Mouse (Mus musculus) left cerebral cortex, postnatal 10 days (tissue): Measurements from ENCODE around the gene Golt1a. TPM values are rescaled to one million over a fixed set of nuclear protein-coding genes. Genes with fewer than 3 reads are reported as not detected.
A peak's percentile ranks its signal among the peaks of the same experiment; 100 is the strongest.

Source experiments
- DNase-seq, 2 experiments: peaks; one replicate each; pipeline ENCODE4 v3.0.0; 2021 to 2022; ENCODE audit warnings: low spot score in 2 of 2, mixed read lengths in 1 of 2; ENCODE audit errors: extremely low spot score in 1 of 2
- intact Hi-C: fragments of 180-260 bp; cut with DNase I; formaldehyde crosslinking; loops from one replicate; pipeline ENCODE4 v1.15.1; 2025
- total RNA-seq, 2 experiments: library from RNA; stranded (reverse); gene quantifications; 2 replicates each; pipeline ENCODE4 v1.2.3; 2021

Gene Golt1a
- total RNA-seq, 2 experiments from 2014 or later, result 0.39 TPM; not detected in 1

DNA sequence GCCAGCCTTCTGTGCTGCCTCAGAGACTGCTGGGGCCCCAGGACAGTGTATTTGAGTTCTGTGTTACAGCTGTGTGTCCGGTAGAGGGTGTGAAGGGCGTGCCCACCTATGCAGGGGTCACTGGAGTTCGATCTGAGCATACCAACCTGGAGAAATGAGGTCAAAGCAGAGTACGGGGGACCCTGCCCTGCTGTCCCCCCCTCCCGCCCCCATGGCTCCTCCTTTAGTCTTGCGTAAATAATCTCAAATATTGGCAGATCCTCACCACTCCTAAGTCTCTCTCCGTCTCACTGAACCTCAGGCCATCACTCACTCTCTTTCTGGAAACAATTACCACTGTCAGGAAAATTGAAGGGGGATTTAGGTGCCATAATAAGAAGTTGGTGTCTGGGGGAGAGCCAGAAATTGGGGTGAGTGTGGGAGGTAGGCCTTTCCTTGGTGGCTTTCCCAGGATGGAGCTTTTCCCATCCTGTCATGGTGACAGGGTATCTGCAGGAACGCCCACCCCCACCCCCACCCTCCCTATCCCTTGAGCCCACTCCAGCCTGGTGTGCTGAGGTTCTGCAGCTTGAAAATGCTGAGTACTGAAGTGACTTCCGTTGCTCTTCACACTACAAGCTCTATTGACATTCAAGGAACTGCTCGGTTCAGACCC, 57.5 kb downstream of the Golt1a start:
- intact Hi-C loops, result no loop called here
- DNase-seq, result no peak

DNA sequence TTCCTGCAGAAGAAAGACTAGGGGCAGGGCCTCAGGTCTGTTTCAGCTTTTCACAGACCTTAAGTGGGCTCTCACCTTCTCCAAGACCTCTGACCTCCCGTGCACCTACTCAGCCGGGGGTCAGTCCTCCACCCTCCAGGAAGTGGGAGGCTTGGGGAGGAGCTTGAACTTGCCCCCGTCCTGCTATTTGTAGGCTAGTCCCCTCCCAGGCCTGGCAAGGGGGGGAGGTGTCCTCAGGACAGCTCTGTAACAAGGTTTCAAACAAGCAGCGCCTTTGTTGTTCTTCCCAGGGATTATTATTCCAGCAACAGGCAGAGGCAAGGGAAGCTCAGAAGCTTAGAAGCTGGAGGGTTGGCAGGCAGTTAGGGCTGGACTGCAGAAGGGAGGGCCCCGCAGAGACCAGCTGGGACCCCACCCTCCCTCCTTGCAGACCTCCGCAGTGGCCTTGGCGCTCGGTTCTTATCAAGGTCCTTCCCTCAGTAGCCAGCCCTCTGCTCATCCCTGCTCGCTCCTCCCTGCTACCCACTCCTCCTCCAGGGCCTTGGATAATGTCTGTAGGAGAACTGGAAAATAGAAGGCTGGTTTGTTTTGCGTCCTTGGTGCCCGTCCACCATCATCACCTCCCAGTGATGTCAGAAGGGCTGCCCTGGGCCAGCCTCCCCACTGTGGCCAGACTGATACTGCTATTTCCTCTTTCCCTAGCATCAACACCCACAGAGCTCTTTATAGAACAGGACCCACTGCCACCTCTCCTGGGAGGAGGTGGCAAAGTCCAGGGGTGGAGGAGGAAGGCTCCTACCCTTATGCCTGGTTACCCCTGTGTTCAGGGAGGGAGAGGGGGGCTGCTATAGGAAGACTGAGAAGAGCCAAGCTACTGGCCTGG, 58.2 kb downstream of the Golt1a start:
- intact Hi-C loops, result no loop called here
- peak; percentile 24 to 76 for DNase-seq

GRCm38 (mm10) chr1:133368644-133369043, 59.0 kb downstream of the Golt1a start:
- intact Hi-C loops, result no loop called here
- DNase-seq, result no peak

- intact Hi-C loops, result no loop called here
- DNase-seq, result no peak
Observed at GRCm38 (mm10) chr1:133370352-133370751, 60.8 kb downstream of the Golt1a start.

- DNase-seq, result no peak
- intact Hi-C loops, result no loop called here
Observed at GRCm38 (mm10) chr1:133371431-133371830, 61.8 kb downstream of the Golt1a start.

- intact Hi-C loops, result no loop called here
Observed at GRCm38 (mm10) chr1:133372113-133372512, 62.5 kb downstream of the Golt1a start.

More at GRCm38 (mm10) chr1:133372113-133372512, 62.5 kb downstream of the Golt1a start:
- no peak for DNase-seq

Other genes starting within 250 kb of the Golt1a start
- gene Ppp1r15b, start 178.7 kb upstream of the Golt1a start, total RNA-seq, result 10 to 100 TPM; 43.6 to 44.1 TPM
- gene Plekha6, start 145.6 kb upstream of the Golt1a start, total RNA-seq, result 10 to 100 TPM; 57.2 to 59.3 TPM
- gene Kiss1, start 12.1 kb downstream of the Golt1a start, total RNA-seq, result not detected
- gene Ren1, start 40.7 kb downstream of the Golt1a start, total RNA-seq, result not detected
- 10 to 100 TPM in 1 of 2 experiments, 1 to 10 TPM in 1; 6.0 to 10.2 TPM for gene Etnk2, start 53.8 kb downstream of the Golt1a start, total RNA-seq
- gene Sox13, start 114.6 kb downstream of the Golt1a start, total RNA-seq, result 1 to 10 TPM; 7.5 to 9.4 TPM